Comparison of ENCODE assay signal across 6 mouse cellular contexts in genomic region chr2:14942261-14942660, GRCm38 (mm10).
"Had no signal": no experiment of that assay in that cellular context is flagged by ENCODE, and none has a peak within 500 bp of the region (broad histone marks: within the 10 kb centered on the region; RNA-seq: fewer than 3 reads in every experiment).

No protein-coding gene starts in this region.

- DNase-seq: lung, adult 2 months; midbrain, embryonic 14.5 days; right cerebral cortex, adult 18-20 months; thymus, adult 2 months; thymus, postnatal 25 days; thymus, postnatal 4 days had no signal
